Mouse (Mus musculus) megakaryocyte, embryonic 14.5 days (primary cell): ENCODE measurements at regions not wholly inside any gene's neighbourhood (a gene's known extent, or its start where the extent isn't known, plus 50 kb on each side); places are given as distances from the start of the nearest gene placed in this dataset.

Source experiments
- FLI1 ChIP-seq: IDR thresholded peaks from 2 replicates; pipeline ENCODE4 v1.6.1; 2012; ENCODE audit warnings: low read length, inconsistent platforms, mixed read lengths
- GATA1 ChIP-seq: IDR thresholded peaks from 3 replicates; pipeline ENCODE4 v1.6.1; 2012; ENCODE audit warnings: mixed read lengths, low read length, inconsistent platforms, borderline replicate concordance

GRCm38 (mm10) chr3:38327286-38327685, 157.4 kb downstream of the Ankrd50 start:
- TF ChIP-seq GATA1 = no peak
- TF ChIP-seq FLI1 = no peak
